Mouse (Mus musculus): ENCODE measurements at regions not wholly inside any gene's neighbourhood (a gene's known extent, or its start where the extent isn't known, plus 50 kb on each side); places are given as distances from the start of the nearest gene placed in this dataset.

- DNase-seq, result no peak
These were observed 106.3 kb upstream of the Lyplal1 start for GRCm38 (mm10) chr1:186223417-186223816.

- no peak for DNase-seq
These were observed 101.9 kb upstream of the Lyplal1 start for GRCm38 (mm10) chr1:186218995-186219394.

GRCm38 (mm10) chr1:186217198-186217597, 100.1 kb upstream of the Lyplal1 start:
- DNase-seq, result no peak

GRCm38 (mm10) chr1:186204151-186204550, 87.0 kb upstream of the Lyplal1 start:
- no peak for DNase-seq

GRCm38 (mm10) chr1:186202536-186202935, 85.4 kb upstream of the Lyplal1 start:
- DNase-seq, result no peak

GRCm38 (mm10) chr1:186198391-186198790, 81.3 kb upstream of the Lyplal1 start:
- DNase-seq, result no peak

GRCm38 (mm10) chr1:186197057-186197456, 79.9 kb upstream of the Lyplal1 start:
- no peak for DNase-seq

- DNase-seq, result no peak
These were observed 72.3 kb upstream of the Lyplal1 start for GRCm38 (mm10) chr1:186189390-186189789.

GRCm38 (mm10) chr1:186187372-186187771, 70.3 kb upstream of the Lyplal1 start:
- DNase-seq, result no peak

- DNase-seq, result no peak
These were observed 66.1 kb upstream of the Lyplal1 start for GRCm38 (mm10) chr1:186183204-186183651.

- DNase-seq, result peak; percentile 30 to 42
These were observed 65.5 kb upstream of the Lyplal1 start for GRCm38 (mm10) chr1:186182498-186183203.

- DNase-seq, result no peak
These were observed 59.9 kb upstream of the Lyplal1 start for GRCm38 (mm10) chr1:186177019-186177418.

GRCm38 (mm10) chr1:186173472-186174014, 56.4 kb upstream of the Lyplal1 start:
- DNase-seq, result no peak

GRCm38 (mm10) chr1:186171691-186172090, 54.6 kb upstream of the Lyplal1 start:
- DNase-seq, result no peak

Measured in cerebellum, postnatal 36 days (tissue).